Mouse (Mus musculus) forebrain, embryonic 11.5 days (tissue): ENCODE results near the gene Chrnb1. TPM values are rescaled to one million over a fixed set of nuclear protein-coding genes. Genes with fewer than 3 reads are reported as not detected.
A peak's percentile ranks its signal among the peaks of the same experiment; 100 is the strongest.

ENCODE experiments used
- ATAC-seq: fragments of 200-750 bp; cut with Nextera tagmentation; replicated peaks from 2 replicates; pipeline ENCODE4 v1.8.0; 2017; ENCODE audit warnings: moderate TSS enrichment; ENCODE audit not compliant: low FRiP score
- DNase-seq: peaks from one replicate; pipeline ENCODE4 v3.0.0-alpha.2; 2017; ENCODE audit warnings: low spot score
- H3K27ac ChIP-seq: fragments of 300-500 bp; sonication (generic); 2 replicates; pipeline ENCODE4 v1.5.1; 2014; ENCODE audit warnings: low read depth, low read length
- H3K27me3 ChIP-seq: fragments of 300-500 bp; sonication (generic); 2 replicates; pipeline ENCODE4 v1.6.1; 2014; ENCODE audit warnings: mild to moderate bottlenecking, low read length, mixed read lengths; ENCODE audit not compliant: control insufficient read depth, insufficient read depth
- H3K36me3 ChIP-seq: fragments of 300-500 bp; sonication (generic); 2 replicates; pipeline ENCODE4 v1.6.1; 2014; ENCODE audit warnings: mild to moderate bottlenecking, low read length, moderate library complexity, mixed read lengths; ENCODE audit not compliant: control insufficient read depth, insufficient read depth
- H3K4me1 ChIP-seq: fragments of 300-500 bp; sonication (generic); replicated peaks from 2 replicates; pipeline ENCODE4 v1.6.1; 2014; ENCODE audit warnings: low read length, mixed read lengths; ENCODE audit not compliant: control insufficient read depth, insufficient read depth
- H3K4me2 ChIP-seq: fragments of 300-500 bp; sonication (generic); 2 replicates; pipeline ENCODE4 v1.6.1; 2014; ENCODE audit warnings: low read depth, mild to moderate bottlenecking, low read length, moderate library complexity, mixed read lengths; ENCODE audit not compliant: severe bottlenecking
- H3K4me3 ChIP-seq: fragments of 300-500 bp; sonication (generic); 2 replicates; pipeline ENCODE4 v1.5.1; 2014; ENCODE audit warnings: low read depth, low read length
- H3K9ac ChIP-seq: fragments of 300-500 bp; sonication (generic); 2 replicates; pipeline ENCODE4 v1.6.1; 2014; ENCODE audit warnings: low read length
- H3K9me3 ChIP-seq: fragments of 300-500 bp; sonication (generic); 2 replicates; pipeline ENCODE4 v1.6.1; 2016; ENCODE audit warnings: low read length, mixed read lengths; ENCODE audit not compliant: control insufficient read depth
- WGBS: fragments of 180-500 bp; shearing (Covaris S2); extraction: QIAGEN DNeasy Blood & Tissue Kit; methylation state at CpG from one replicate; pipeline ENCODE4 v1.1.7; 2014; 5-methylcytosine and 5-hydroxymethylcytosine counted together
- polyA plus RNA-seq: library from polyadenylated mRNA; unstranded; fragments of >200 nt; fragmentation: Nextera tagmentation; extraction: Ambion mirVana; gene quantifications from 2 replicates; pipeline ENCODE4 v1.2.1, GENCODE M21; 2014

Gene Chrnb1
- polyA plus RNA-seq, 1 experiment from 2014 or later = 0.73 TPM

DNA sequence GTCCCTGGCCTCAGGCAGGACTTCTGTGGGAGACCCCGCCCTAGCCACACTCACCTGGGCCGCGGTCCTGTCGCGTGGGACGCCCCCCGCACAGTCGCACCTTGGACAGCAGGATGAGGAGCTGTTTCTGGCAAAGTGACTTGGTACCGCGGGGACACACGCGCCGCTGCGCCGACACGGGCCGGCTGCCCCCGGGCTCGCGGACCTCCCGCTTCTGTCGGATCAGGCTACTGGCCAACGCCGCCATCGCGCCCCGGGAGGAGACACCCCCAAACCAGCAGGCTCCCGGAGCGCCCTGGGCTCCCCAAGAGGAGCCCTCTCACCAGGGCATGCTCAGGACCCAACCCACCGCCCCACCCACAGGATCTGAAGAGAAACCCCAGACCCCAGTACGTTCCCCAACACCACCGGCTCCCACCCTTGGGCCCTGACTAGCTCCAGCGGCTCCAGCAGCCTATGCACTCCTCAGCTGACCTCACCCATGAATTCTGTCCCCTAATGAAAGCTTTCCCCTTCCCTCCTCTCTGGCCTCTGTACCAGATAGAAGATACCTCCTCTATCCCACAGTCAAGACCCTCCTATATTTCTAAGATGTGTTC lies 5.7 kb upstream of the Chrnb1 start, which contains the start of gene Fgf11:
Gene Fgf11 (minus strand): TSS at position 479 of the 599 bp plus-strand sequence.
- Histone ChIP-seq H3K4me1 (peaks cover 43% of the 10 kb centered on the region), H3K9me3 (no peaks in the 10 kb centered on the region; the same call in 1 of the 2 replicates), H3K27ac (peak within 1 kb of the TSS; percentile 67), H3K4me3 (peak within 1 kb of the TSS; percentile 49), H3K36me3 (no peaks in the 10 kb centered on the region), H3K9ac (peak within 1 kb of the TSS; percentile 73), H3K27me3 (peaks cover 47% of the 10 kb centered on the region), H3K4me2 (peak within 1 kb of the TSS; percentile 94)
- WGBS = 1% methylated on average over 31 of the region's 33 CpGs
- DNase-seq (no peak), ATAC-seq (0 out of 2 replicates have a peak, but pooled peaks have one; percentile 6)

DNA sequence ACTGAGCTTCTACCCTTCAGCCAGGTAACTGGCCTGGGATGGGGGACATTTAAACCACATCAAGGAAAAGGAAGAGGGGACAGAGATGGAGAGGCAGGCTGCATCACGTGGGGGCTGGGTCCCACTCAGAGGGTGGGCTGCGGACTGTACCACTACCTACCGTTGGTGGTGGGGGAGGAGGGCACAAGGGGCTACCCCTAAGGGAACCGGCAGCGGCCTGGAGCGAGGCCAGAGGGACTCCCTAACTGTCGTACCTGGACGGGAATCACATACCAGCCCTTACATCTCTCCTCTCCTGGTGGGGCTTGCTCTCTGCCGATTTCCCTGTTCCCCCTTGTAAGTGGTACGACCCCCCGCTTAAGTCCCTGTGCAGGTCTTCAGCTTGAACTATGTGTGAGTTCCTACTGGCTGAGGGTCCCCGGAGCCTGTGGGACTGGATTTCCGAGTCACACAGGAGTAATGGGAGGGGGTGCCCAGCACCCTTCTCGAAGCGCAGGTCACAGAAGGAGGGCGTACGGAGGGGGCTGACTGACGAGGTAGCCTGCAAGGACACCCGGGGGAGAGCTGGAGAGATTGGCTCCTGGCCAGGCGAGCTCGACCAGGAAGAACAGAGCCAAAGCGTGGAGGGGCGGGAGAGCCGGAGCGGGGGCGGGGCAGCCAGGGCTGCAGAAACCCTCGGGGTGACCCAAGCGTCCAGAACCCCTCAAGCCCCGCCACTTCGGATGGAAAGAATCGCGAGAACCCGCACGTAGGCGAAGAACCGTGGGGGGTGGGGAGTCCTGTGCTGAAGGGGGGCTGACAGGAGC lies 4.9 kb upstream of the Chrnb1 start:
- H3K27ac ChIP-seq = peak overlapping the region; percentile 67
- H3K9me3 ChIP-seq = no peaks in the 10 kb centered on the region
- peaks cover 48% of the 10 kb centered on the region for H3K4me1 ChIP-seq
- under 1% methylated on average over 35 of the region's 36 CpGs for WGBS
- ATAC-seq (peak; percentile 73), DNase-seq (peak; percentile 87)
- peaks cover 46% of the 10 kb centered on the region for H3K27me3 ChIP-seq
- H3K36me3 ChIP-seq = no peaks in the 10 kb centered on the region
- peak overlapping the region; percentile 73 for H3K9ac ChIP-seq
- H3K4me3 ChIP-seq = peak overlapping the region; percentile 49
- H3K4me2 ChIP-seq = peak overlapping the region; percentile 87

DNA sequence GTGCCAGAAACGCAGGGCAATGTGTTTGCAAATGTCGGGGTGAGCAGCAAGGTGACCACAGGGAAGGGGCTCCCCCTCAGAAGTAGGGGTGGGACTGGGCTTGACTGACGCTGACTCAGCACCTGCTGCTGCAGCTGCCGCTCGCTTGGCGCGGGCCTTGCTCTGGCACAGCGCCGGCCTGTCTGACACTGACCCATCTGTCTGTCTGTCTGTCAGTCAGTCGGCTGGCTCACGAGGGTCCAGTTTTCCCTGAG lies 4.3 kb upstream of the Chrnb1 start:
- Histone ChIP-seq H3K4me1 (peaks cover 47% of the 10 kb centered on the region), H3K36me3 (no peaks in the 10 kb centered on the region), H3K4me2 (peak overlapping the region; percentile 87), H3K9me3 (no peaks in the 10 kb centered on the region), H3K4me3 (peak overlapping the region; percentile 49), H3K27me3 (peaks cover 40% of the 10 kb centered on the region), H3K27ac (peak overlapping the region; percentile 67; the same call in 1 of the 2 replicates), H3K9ac (peak overlapping the region; percentile 73)
- ATAC-seq (peak; percentile 13; the same call in 1 of the 2 replicates), DNase-seq (no peak)
- WGBS = under 1% methylated on average over 11 of the region's 11 CpGs

DNA sequence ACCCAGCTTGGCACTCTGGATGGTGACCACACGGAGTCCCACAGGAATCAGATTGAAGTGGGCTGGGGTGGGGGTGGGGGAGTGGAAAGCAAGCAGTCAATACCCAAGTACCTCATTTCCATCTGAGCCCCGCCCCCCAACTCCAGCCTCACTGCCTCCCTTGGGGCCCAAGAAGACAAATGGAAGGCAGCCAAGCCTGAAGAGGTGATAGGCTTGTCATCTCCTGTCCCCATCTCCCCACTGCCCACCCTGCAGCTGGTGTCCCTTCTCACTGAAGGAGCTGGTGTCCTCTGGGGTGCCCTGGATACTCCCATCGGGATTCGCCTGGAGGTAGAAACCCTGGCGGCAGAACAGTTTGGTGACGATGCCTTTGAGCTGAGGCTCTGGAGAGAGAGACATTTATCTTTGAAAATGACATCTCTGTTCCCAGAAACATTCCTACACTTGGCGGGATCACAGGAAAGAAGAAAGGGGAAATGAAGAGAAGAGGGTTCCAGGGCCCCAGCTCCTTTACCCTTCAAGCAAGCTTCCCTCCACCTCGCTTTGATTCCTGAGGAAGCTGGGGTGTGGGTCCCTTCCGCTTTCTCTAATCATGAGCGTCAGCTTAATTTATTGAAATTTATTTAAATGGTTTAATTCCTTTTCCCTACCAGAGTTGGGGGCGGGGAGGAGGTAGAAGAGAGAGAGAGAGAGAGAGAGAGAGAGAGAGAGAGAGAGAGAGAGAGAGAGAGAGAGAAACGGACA lies 3.8 kb upstream of the Chrnb1 start:
- H3K9me3 ChIP-seq = no peaks in the 10 kb centered on the region
- peak overlapping the region; percentile 67; the same call in 1 of the 2 replicates for H3K27ac ChIP-seq
- H3K4me1 ChIP-seq = peaks cover 42% of the 10 kb centered on the region
- 29% methylated on average over 12 of the region's 12 CpGs for WGBS
- H3K36me3 ChIP-seq = no peaks in the 10 kb centered on the region
- ATAC-seq = no peak
- H3K4me2 ChIP-seq = peak overlapping the region; percentile 87
- peaks cover 35% of the 10 kb centered on the region for H3K27me3 ChIP-seq
- H3K4me3 ChIP-seq = peak overlapping the region; percentile 49
- H3K9ac ChIP-seq = peak overlapping the region; percentile 73
- DNase-seq = no peak

DNA sequence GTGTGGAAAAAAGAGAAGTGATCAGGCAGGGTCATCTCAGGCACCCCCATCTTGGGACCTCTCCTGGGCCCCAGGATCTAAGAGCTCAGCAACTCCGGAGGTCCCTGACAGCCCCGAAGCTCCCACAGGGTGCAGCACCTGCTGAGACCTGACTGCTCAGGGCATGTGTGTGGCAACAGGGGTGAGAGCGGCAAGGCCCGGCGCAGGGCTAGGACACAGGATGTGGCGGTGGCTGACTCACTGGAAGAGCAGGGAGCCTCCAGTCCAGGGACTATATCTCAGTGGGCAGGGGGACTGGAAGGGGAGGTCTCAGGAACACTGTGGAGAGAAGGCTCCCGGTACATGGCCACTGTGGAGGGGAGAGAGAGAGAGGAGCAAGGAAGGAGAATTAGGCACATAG lies 2.2 kb upstream of the Chrnb1 start:
- no peak overlapping the region for H3K9ac ChIP-seq
- H3K4me2 ChIP-seq = no peak overlapping the region
- WGBS = 79% methylated on average over 7 of the region's 7 CpGs
- DNase-seq = no peak
- H3K27ac ChIP-seq = no peak overlapping the region
- H3K36me3 ChIP-seq = no peaks in the 10 kb centered on the region
- H3K4me1 ChIP-seq = peaks cover 29% of the 10 kb centered on the region
- peaks cover 20% of the 10 kb centered on the region for H3K27me3 ChIP-seq
- no peak for ATAC-seq
- no peak overlapping the region for H3K4me3 ChIP-seq
- no peaks in the 10 kb centered on the region for H3K9me3 ChIP-seq

DNA sequence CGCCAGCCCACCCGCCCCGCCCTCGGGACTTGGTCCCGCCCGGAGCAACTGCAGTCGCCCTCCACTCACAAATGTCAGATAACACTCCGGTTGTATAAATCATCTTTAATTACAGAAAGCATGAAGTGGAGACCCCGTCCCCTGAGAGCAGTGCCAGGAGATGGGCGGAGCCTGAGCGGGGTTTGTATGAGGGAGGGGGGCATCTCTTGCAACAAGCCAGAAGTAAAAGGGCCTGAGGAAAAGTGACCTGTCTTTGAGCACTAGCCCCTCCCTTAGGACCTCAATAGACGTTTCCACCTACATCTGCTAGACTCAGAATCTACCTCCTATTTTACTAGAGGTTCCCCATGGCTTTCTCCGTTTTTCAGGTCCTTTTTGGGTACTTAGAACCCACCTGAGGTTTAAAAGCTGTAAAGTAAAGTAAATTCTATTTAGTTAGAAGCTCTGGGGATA lies 266 bp upstream of the Chrnb1 start:
- H3K36me3 ChIP-seq = no peaks in the 10 kb centered on the region
- ATAC-seq (no peak), DNase-seq (no peak)
- H3K4me3 ChIP-seq = peak overlapping the region; percentile 42
- H3K27me3 ChIP-seq = peaks cover 6% of the 10 kb centered on the region
- no peak overlapping the region; the same call in 1 of the 2 replicates for H3K9ac ChIP-seq
- H3K4me2 ChIP-seq = peak overlapping the region; percentile 92
- peaks cover 16% of the 10 kb centered on the region; the same call in 1 of the 2 replicates for H3K4me1 ChIP-seq
- no peaks in the 10 kb centered on the region for H3K9me3 ChIP-seq
- H3K27ac ChIP-seq = no peak overlapping the region
- WGBS = 2% methylated on average over 13 of the region's 13 CpGs

DNA sequence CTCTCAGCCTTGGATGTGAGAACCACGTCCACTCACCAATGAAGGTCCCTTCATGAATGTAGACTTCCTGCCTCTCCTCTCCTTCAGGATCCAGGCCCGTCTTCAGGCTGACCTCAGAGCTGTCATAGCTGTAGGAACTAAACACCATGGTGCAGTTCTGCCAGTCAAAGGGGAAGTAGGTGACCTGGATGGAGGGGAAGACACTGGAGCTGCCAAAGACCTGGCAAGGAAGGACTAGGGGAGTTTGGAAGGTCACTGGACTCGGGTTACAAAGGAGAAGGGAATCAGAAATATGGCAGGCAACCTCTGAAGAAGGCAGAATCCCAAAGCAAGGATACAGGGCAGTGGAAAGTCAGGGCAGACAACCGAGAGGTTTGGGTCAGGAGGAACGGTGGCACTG lies 2.3 kb downstream of the Chrnb1 start:
- 64% methylated on average over 5 of the region's 5 CpGs for WGBS

DNA sequence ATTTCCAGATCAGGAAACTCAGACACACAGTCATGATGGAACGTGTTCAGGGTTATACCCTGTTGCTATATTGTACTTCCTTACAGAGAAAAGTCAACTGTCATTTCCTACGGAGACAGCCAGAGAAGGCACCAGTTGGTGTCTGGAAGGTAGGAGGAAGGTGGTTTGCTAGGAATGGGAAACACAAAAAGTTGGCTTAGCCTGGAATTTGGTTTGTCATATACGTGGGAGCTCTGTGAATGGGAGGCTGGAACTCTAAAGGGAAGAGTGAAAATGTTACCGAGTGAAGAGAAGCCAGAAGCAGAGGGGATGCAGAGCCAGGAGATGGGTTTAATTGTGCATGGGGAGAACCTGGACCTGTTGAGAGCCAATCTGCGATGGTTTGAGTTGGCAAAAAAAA lies 4.3 kb downstream of the Chrnb1 start:
- H3K27ac ChIP-seq = no peak overlapping the region
- ATAC-seq = no peak
- peaks cover 2% of the 10 kb centered on the region for H3K27me3 ChIP-seq
- H3K36me3 ChIP-seq = no peaks in the 10 kb centered on the region
- no peak overlapping the region for H3K4me2 ChIP-seq
- DNase-seq = no peak
- peaks cover 7% of the 10 kb centered on the region; the same call in 1 of the 2 replicates for H3K4me1 ChIP-seq
- no peak overlapping the region for H3K9ac ChIP-seq
- H3K4me3 ChIP-seq = no peak overlapping the region
- 74% methylated on average over 5 of the region's 5 CpGs for WGBS
- no peaks in the 10 kb centered on the region for H3K9me3 ChIP-seq

More for the DNA sequence above, 2.3 kb downstream of the Chrnb1 start:
- peaks cover 6% of the 10 kb centered on the region for H3K27me3 ChIP-seq
- H3K9ac ChIP-seq = no peak overlapping the region
- no peak overlapping the region for H3K27ac ChIP-seq
- H3K4me2 ChIP-seq = no peak overlapping the region
- DNase-seq = no peak
- no peaks in the 10 kb centered on the region for H3K9me3 ChIP-seq
- peaks cover 7% of the 10 kb centered on the region; the same call in 1 of the 2 replicates for H3K4me1 ChIP-seq
- ATAC-seq = no peak
- H3K4me3 ChIP-seq = no peak overlapping the region
- H3K36me3 ChIP-seq = no peaks in the 10 kb centered on the region
